Mouse (Mus musculus) stomach, embryonic 14.5 days (tissue): Measurements from ENCODE around the gene Ppan. TPM values are rescaled to one million over a fixed set of nuclear protein-coding genes. Genes with fewer than 3 reads are reported as not detected.

Experiments
- ATAC-seq: fragments of 200-750 bp; cut with Nextera tagmentation; 2 replicates; pipeline ENCODE4 v1.8.0; 2017; ENCODE audit warnings: low read depth, moderate TSS enrichment; ENCODE audit not compliant: insufficient number of reproducible peaks, insufficient read depth, low FRiP score
- H3K27ac ChIP-seq: fragments of 300-500 bp; sonication (generic); 2 replicates; pipeline ENCODE4 v1.5.1; 2014; ENCODE audit warnings: mild to moderate bottlenecking, low read length, moderate library complexity, mixed read lengths
- H3K27me3 ChIP-seq: fragments of 300-500 bp; sonication (generic); 2 replicates; pipeline ENCODE4 v1.6.1; 2014; ENCODE audit warnings: low read length, control low read depth, mixed read lengths; ENCODE audit not compliant: control insufficient read depth, insufficient read depth
- H3K36me3 ChIP-seq: fragments of 300-500 bp; sonication (generic); 2 replicates; pipeline ENCODE4 v1.6.1; 2014; ENCODE audit warnings: mild to moderate bottlenecking, control low read depth, low read length, moderate library complexity, mixed read lengths; ENCODE audit not compliant: control insufficient read depth, insufficient read depth
- H3K4me1 ChIP-seq: fragments of 300-500 bp; sonication (generic); 2 replicates; pipeline ENCODE4 v1.6.1; 2014; ENCODE audit warnings: low read length, control low read depth, mixed read lengths; ENCODE audit not compliant: control insufficient read depth, insufficient read depth
- H3K4me2 ChIP-seq: fragments of 300-500 bp; sonication (generic); replicated peaks from 2 replicates; pipeline ENCODE4 v1.6.1; 2014; ENCODE audit warnings: low read depth, low read length, control low read depth
- H3K4me3 ChIP-seq: fragments of 300-500 bp; sonication (generic); 2 replicates; pipeline ENCODE4 v1.5.1; 2014; ENCODE audit warnings: low read depth, low read length, control low read depth
- H3K9ac ChIP-seq: fragments of 300-500 bp; sonication (generic); replicated peaks from 2 replicates; pipeline ENCODE4 v1.6.1; 2014; ENCODE audit warnings: low read depth, mild to moderate bottlenecking, control low read depth, low read length, moderate library complexity, mixed read lengths
- H3K9me3 ChIP-seq: fragments of 300-500 bp; sonication (generic); 2 replicates; pipeline ENCODE4 v1.6.1; 2016; ENCODE audit warnings: low read depth, low read length, control low read depth; ENCODE audit not compliant: control insufficient read depth
- WGBS: fragments of 180-500 bp; shearing (Covaris S2); extraction: QIAGEN DNeasy Blood & Tissue Kit; methylation state at CpG from one replicate; pipeline ENCODE4 v1.1.7; 2014; 5-methylcytosine and 5-hydroxymethylcytosine counted together
- polyA plus RNA-seq: library from polyadenylated mRNA; unstranded; fragments of >200 nt; fragmentation: Nextera tagmentation; extraction: Ambion mirVana; gene quantifications from 2 replicates; pipeline ENCODE4 v1.2.1, GENCODE M21; 2014

The Ppan gene
- polyA plus RNA-seq, 1 experiment from 2014 or later = 74.6 TPM

DNA sequence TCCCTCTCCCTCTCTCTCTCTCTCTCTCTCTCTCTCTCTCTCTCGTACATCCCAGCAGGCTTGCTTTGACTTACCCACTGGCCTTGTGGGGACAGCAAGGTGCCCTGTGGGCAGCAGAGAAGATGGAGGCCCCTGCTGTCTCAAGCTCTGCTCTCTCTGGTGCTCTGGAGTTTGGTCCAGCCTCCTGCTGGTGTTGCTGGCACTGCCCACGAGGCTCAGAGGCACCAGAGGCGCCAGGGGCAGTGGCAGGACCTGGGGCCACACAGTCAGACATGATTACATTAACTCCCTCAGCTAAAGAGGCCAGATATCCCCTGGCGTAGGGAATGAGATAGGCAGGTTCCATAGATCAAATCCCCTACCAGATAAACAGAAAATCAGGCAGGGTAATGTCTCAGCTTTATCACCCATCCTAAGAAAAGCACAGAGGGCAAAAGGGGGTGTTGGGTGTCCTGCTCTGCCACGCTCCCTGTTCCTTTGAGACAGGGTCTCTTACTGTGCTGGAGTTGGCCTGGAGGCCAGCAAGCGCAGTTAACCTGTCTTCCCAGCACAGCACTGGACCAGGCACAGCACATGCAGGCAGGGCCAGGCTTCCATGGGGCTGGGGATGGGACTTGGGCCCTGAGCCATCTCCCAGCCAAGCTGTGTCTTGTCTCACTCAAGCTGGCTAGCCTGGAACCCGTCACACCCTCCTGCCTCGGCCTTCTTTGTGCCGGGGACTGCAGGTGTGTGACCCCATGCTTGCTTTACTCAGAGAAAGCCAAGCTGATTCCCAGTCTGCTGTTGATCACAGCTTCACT is 11.5 kb upstream of the Ppan start:
- H3K9me3 ChIP-seq = no peaks in the 10 kb centered on the region
- WGBS = 64% methylated on average over 8 of the region's 9 CpGs
- 0 out of 2 replicates have a peak, but pooled peaks cover 3% of the 10 kb centered on the region for H3K36me3 ChIP-seq
- H3K9ac ChIP-seq = no peak overlapping the region
- ATAC-seq = no peak
- no peak overlapping the region for H3K4me3 ChIP-seq
- H3K27ac ChIP-seq = no peak overlapping the region
- no peak overlapping the region for H3K4me2 ChIP-seq
- H3K27me3 ChIP-seq = no peaks in the 10 kb centered on the region
- peaks cover 10% of the 10 kb centered on the region; the same call in 1 of the 2 replicates for H3K4me1 ChIP-seq

DNA sequence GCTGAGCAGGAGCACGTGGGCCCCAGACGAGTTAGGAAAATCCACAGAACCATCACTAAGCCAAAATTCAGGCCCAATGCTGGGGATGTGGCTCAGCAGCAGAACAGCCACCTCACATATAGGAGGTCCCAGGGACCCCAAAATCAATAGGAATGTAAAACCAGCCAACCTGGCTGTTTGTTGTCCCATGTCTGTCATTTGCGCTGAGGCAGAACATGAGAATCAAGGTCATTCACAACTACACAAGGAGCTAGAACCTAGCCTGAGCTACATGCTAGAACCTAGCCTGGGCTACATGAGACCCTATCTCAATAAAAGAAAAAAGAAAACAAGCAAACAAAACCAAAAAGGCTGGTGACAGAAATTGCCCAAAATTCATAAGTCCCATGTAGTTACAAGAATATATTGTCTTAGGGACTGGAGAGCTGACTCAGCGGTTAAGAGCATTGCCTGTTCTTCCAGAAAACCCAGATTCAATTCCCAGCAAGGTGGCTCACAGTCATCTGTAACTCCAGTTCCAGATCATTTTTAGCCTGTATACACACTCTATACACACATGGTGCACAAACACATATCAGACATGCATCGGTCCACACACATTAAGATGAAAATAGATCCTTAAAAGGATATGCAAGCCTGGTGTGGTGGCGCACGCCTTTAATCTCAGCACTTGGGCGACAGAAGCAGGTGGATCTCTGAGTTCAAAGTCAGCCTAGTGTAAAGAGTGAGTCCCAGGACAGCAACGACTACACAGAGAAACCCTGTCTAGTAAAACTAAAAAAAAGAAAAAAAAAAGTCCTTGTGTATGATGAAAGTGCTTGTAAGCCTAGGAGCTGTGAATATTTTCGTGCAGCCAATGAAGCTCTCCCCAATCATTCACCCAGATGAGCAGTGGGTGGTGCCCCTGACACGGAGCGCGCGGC is 10.6 kb upstream of the Ppan start:
- 0 out of 2 replicates have a peak, but pooled peaks cover 3% of the 10 kb centered on the region for H3K36me3 ChIP-seq
- 0 out of 2 replicates have a peak overlapping the region, but pooled peaks have one; percentile 7 for H3K9ac ChIP-seq
- H3K27me3 ChIP-seq = no peaks in the 10 kb centered on the region
- 37% methylated on average over 14 of the region's 14 CpGs for WGBS
- no peak for ATAC-seq
- H3K9me3 ChIP-seq = no peaks in the 10 kb centered on the region
- no peak overlapping the region for H3K27ac ChIP-seq
- peak overlapping the region; percentile 35 for H3K4me3 ChIP-seq
- H3K4me1 ChIP-seq = peaks cover 10% of the 10 kb centered on the region; the same call in 1 of the 2 replicates
- H3K4me2 ChIP-seq = peak overlapping the region; percentile 63

DNA sequence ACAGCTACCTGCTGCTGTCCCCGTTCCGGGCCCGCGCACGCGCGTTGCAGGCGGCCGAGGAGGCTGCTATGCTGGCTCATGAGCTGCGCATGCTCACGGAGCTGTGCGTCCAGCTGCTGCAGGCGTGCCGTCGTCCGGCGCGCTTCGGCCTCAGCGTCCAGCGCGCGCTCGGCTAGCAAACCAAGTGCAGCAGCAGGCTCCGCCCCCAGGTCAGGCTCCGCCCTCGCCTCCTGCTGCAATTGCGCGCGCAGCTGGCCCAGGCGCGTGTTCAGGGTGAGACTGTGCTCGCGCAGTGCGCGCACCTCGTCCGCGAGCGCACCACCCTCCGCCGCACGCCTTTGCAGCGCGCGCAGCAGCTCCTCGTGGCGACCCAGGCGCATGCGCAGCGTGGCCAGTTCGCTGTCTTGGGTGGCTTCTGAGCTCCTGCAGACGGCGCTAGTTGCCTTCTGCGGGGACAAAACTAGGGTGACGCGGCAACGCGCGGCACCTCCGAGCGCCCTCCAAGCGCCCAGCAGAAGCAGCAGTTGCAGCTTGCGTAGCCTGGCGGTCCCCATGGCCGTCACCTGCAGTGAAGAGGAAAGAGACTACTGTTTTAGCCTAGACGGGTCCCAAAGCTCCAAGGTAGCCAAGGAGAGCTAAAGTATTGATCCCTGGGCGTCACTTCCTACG is 9.8 kb upstream of the Ppan start:
- WGBS = under 1% methylated on average over 69 of the region's 69 CpGs

DNA sequence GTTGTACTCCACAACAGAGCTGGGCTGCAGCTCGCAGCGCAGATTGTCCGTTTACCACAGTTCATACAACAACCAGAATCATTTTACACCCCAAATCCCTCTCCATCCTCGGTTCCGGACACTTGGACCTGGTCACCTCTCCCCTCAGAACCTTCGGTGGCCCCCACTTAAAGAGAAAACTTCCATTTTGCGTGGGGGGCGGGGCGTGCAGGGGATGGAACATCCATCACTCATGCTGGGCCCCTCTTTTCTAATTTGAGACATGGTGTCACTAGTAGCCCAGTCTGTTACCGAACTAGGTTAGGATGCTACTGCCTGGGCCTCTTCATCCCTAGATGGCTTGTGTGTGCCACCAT is 9.3 kb upstream of the Ppan start:
- Histone ChIP-seq H3K27ac (peak overlapping the region; percentile 94), H3K4me3 (peak overlapping the region; percentile 35), H3K36me3 (0 out of 2 replicates have a peak, but pooled peaks cover 3% of the 10 kb centered on the region), H3K4me1 (peaks cover 10% of the 10 kb centered on the region; the same call in 1 of the 2 replicates), H3K27me3 (no peaks in the 10 kb centered on the region), H3K9me3 (no peaks in the 10 kb centered on the region), H3K4me2 (peak overlapping the region; percentile 63), H3K9ac (peak overlapping the region; percentile 42)
- no peak for ATAC-seq
- WGBS = 15% methylated on average over 10 of the region's 10 CpGs

More for the DNA sequence above, 9.8 kb upstream of the Ppan start:
- H3K27ac ChIP-seq = peak overlapping the region; percentile 94
- peak overlapping the region; percentile 63 for H3K4me2 ChIP-seq
- peak overlapping the region; percentile 42 for H3K9ac ChIP-seq
- H3K36me3 ChIP-seq = 0 out of 2 replicates have a peak, but pooled peaks cover 3% of the 10 kb centered on the region
- no peaks in the 10 kb centered on the region for H3K9me3 ChIP-seq
- H3K27me3 ChIP-seq = no peaks in the 10 kb centered on the region
- peak overlapping the region; percentile 35 for H3K4me3 ChIP-seq
- peaks cover 10% of the 10 kb centered on the region; the same call in 1 of the 2 replicates for H3K4me1 ChIP-seq
- peak; percentile 92 for ATAC-seq

DNA sequence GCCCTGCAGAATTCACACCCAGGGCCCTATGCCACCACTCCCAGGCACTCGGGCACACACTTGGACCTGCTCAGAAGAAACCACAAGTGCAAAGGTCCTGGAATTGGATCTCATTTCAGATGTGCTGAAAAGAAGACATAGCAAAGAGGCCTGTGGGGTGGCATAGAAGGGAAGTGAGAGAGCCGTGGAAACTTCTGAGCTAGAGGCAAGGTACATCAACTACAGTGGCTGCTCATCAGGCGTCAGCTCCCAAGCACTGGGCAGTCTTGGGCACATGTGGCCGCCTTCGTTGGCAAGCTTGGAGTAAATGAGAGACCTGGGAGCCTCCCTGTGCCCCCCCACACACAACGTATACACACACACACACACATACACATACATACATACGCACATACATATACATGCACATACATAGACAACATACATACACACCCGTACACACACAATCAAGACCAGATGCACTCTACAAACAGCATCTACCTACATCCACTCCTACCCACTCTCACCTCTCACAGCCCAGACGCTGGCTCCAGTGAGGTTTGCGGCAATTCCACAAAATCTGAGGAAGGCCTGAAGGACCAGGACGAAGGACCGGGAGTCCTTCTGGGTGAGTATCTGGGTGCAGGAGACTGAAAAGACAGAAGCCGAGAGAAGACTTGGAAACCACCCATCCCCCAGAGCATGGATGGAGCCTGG is 8.7 kb upstream of the Ppan start, which contains the start of gene Angptl6:
Angptl6 (minus strand) TSS at position 631 of the 696 bp plus-strand sequence.
- H3K27me3 ChIP-seq = no peaks in the 10 kb centered on the region
- ATAC-seq = no peak
- H3K4me1 ChIP-seq = peaks cover 10% of the 10 kb centered on the region; the same call in 1 of the 2 replicates
- H3K4me2 ChIP-seq = peak within 1 kb of the TSS; percentile 63
- H3K36me3 ChIP-seq = 0 out of 2 replicates have a peak, but pooled peaks cover 3% of the 10 kb centered on the region
- no peaks in the 10 kb centered on the region for H3K9me3 ChIP-seq
- peak within 1 kb of the TSS; percentile 94 for H3K27ac ChIP-seq
- H3K9ac ChIP-seq = peak within 1 kb of the TSS; percentile 42
- peak within 1 kb of the TSS; percentile 35 for H3K4me3 ChIP-seq
- WGBS = 78% methylated on average over 13 of the region's 13 CpGs

DNA sequence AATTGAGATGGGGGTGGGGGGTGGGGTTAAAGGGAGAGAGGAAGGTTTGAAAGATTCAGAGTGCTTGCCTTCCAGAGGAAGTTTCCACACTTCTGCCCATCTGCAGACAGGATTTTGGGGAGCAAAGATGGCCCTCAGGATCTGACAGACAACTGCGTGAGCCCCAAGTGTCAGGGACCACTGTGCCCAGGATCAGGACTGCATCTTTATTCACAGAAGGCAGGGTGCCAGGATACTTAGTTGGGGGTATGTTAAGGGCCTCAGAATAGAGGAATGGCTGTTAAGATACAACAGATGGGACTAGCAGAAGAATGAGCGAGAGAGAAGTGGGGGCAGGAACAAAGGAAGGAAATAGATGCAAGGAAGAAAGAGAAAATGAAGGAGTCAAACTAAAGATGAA is 1.4 kb upstream of the Ppan start:
- no peak overlapping the region for H3K4me2 ChIP-seq
- no peak overlapping the region for H3K9ac ChIP-seq
- H3K9me3 ChIP-seq = no peaks in the 10 kb centered on the region
- peaks cover 24% of the 10 kb centered on the region for H3K36me3 ChIP-seq
- no peaks in the 10 kb centered on the region for H3K4me1 ChIP-seq
- H3K27ac ChIP-seq = no peak overlapping the region
- no peak overlapping the region for H3K4me3 ChIP-seq
- 90% methylated on average over 2 of the region's 2 CpGs for WGBS
- ATAC-seq = no peak
- no peaks in the 10 kb centered on the region for H3K27me3 ChIP-seq

DNA sequence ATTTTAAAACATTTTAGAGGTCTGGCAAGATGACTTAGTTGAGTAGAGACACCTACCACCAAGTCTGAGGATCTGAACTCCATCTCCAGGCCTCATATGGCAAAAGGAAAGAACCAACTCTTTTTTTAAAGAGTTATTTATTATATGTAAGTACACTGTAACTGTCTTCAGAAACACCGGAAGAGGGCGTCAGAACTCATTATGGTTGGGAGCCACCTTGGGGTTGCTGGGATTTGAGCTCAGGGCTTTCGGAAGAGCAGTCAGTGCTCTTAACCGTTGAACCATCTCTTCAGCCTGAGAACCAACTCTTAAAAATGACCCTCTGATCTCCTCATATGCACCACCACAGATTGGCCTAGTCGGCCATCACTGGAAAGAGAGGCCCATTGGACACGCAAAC is 784 bp upstream of the Ppan start:
- Histone ChIP-seq H3K4me2 (peak overlapping the region; percentile 92), H3K36me3 (peaks cover 30% of the 10 kb centered on the region), H3K9me3 (no peaks in the 10 kb centered on the region), H3K4me1 (no peaks in the 10 kb centered on the region), H3K4me3 (no peak overlapping the region), H3K27me3 (no peaks in the 10 kb centered on the region), H3K27ac (no peak overlapping the region), H3K9ac (no peak overlapping the region)
- WGBS = 90% methylated on average over 6 of the region's 6 CpGs
- ATAC-seq = no peak
